Mouse (Mus musculus): ENCODE measurements around the gene Fitm1.

- TF ChIP-seq CTCF (IDR thresholded peaks at IDR 0.05; ENCODE audit: extremely low read depth, insufficient read length, insufficient replicate concordance, low read depth, low read length) (no peak), POLR2A (IDR thresholded peaks at IDR 0.05; ENCODE audit: low read depth, low read length) (no peak)
Measured at GRCm38 (mm10) chr14:55551347-55551746, 24.1 kb upstream of the Fitm1 start.

All from small intestine, adult 2 months (tissue).